Mouse (Mus musculus): ENCODE measurements at regions not wholly inside any gene's neighbourhood (a gene's known extent, or its start where the extent isn't known, plus 50 kb on each side); places are given as distances from the start of the nearest gene placed in this dataset.

DNA sequence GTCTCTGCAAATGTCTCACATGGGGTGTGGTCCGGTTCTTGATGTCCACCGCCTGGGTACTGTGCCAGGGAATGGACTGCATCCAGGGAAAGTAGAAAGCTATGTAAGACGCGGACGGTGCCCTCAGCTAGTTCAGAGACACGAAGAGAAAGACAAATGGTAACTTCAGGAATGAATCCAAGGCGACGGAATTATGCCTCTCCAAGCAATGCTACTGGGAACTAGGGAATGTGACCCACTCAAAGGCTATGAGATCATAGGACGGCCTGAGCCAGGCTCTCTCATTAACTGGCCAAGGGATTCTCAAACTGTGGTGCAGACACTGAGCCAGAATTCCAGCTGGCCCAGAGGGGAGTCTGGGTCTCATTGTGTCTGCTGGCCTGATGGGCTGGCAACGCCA is 186.5 kb downstream of the Tle3 start:
- no peak for TF ChIP-seq CTCF (conservative IDR thresholded peaks at IDR 0.05; ENCODE audit: low read length)
- TF ChIP-seq NANOG (IDR thresholded peaks at IDR 0.05; ENCODE audit: borderline replicate concordance, low read length), result no peak

Data from E14TG2a.4 (cell line).